Comparison of ENCODE assay signal across 32 mouse cellular contexts in genomic region chr13:35911476-35911875, GRCm38 (mm10). TPM values are rescaled to one million over a fixed set of nuclear protein-coding genes. Genes with fewer than 3 reads are reported as not detected.
"Had no signal": no experiment of that assay in that cellular context is flagged by ENCODE, and none has a peak within 500 bp of the region (broad histone marks: within the 10 kb centered on the region; RNA-seq: fewer than 3 reads in every experiment).

No protein-coding gene starts in this region.

- H3K27me3 ChIP-seq: embryonic facial prominence, embryonic 12.5 days; embryonic facial prominence, embryonic 13.5 days; embryonic facial prominence, embryonic 15.5 days; forebrain, embryonic 12.5 days; forebrain, embryonic 13.5 days; forebrain, embryonic 15.5 days had no signal

- H3K9ac ChIP-seq: embryonic facial prominence, embryonic 12.5 days; embryonic facial prominence, embryonic 13.5 days; embryonic facial prominence, embryonic 15.5 days; forebrain, embryonic 12.5 days; forebrain, embryonic 13.5 days; forebrain, embryonic 15.5 days; forebrain, postnatal 0 days had no signal

- H3K4me1 ChIP-seq: embryonic facial prominence, embryonic 10.5 days; embryonic facial prominence, embryonic 12.5 days; embryonic facial prominence, embryonic 13.5 days; forebrain, embryonic 10.5 days; forebrain, embryonic 13.5 days; forebrain, embryonic 15.5 days had no signal

- ATAC-seq: forebrain, embryonic 13.5 days; forebrain, embryonic 14.5 days; forebrain, embryonic 15.5 days; forebrain, embryonic 16.5 days; forebrain, postnatal 0 days had no signal

- H3K4me2 ChIP-seq: embryonic facial prominence, embryonic 12.5 days; embryonic facial prominence, embryonic 13.5 days; embryonic facial prominence, embryonic 15.5 days; forebrain, embryonic 12.5 days; forebrain, embryonic 13.5 days; forebrain, embryonic 15.5 days had no signal

- H3K27ac ChIP-seq: embryonic facial prominence, embryonic 10.5 days; embryonic facial prominence, embryonic 12.5 days; embryonic facial prominence, embryonic 13.5 days; embryonic facial prominence, embryonic 15.5 days; forebrain, embryonic 10.5 days; forebrain, embryonic 12.5 days; forebrain, embryonic 13.5 days; forebrain, embryonic 15.5 days; gastrocnemius, adult 2 months had no signal

- DNase-seq: cerebellum, adult 2 months; cerebellum, adult 8-10 months; cerebellum, adult 9-10 months; cerebellum, adult 9-11 months; cerebellum, postnatal 10 days; cerebellum, postnatal 14 days; cerebellum, postnatal 25 days; cerebellum, postnatal 36 days; embryo, embryonic 11 days; forebrain, postnatal 0 days; gastrocnemius, adult 2 months; gastrocnemius, postnatal 10 days; gastrocnemius, postnatal 14 days; gastrocnemius, postnatal 25 days; gastrocnemius, postnatal 36 days; heart, adult 11 months; heart, adult 18-20 months had no signal

- H3K36me3 ChIP-seq: embryonic facial prominence, embryonic 10.5 days; embryonic facial prominence, embryonic 12.5 days; embryonic facial prominence, embryonic 13.5 days; embryonic facial prominence, embryonic 15.5 days; forebrain, embryonic 10.5 days; forebrain, embryonic 12.5 days; forebrain, embryonic 15.5 days had no signal

- H3K4me3 ChIP-seq: embryonic facial prominence, embryonic 10.5 days; embryonic facial prominence, embryonic 12.5 days; embryonic facial prominence, embryonic 13.5 days; embryonic facial prominence, embryonic 15.5 days; erythroblast, embryonic 14.5 days; forebrain, embryonic 10.5 days; forebrain, embryonic 12.5 days; forebrain, embryonic 13.5 days; forebrain, embryonic 15.5 days; gastrocnemius, adult 2 months had no signal

- H3K9me3 ChIP-seq: embryonic facial prominence, embryonic 10.5 days; embryonic facial prominence, embryonic 12.5 days; embryonic facial prominence, embryonic 13.5 days; embryonic facial prominence, embryonic 15.5 days; forebrain, embryonic 10.5 days; forebrain, embryonic 12.5 days; forebrain, embryonic 13.5 days; forebrain, embryonic 15.5 days had no signal

RNA-seq across cellular contexts. Expression of gene Ppp1r3g, which starts 47.2 kb away (rescaled TPM):
- total RNA-seq: common myeloid progenitor, adult 5-6 weeks; gastrocnemius, adult 18-20 months; gastrocnemius, adult 2 months; gastrocnemius, postnatal 10 days; gastrocnemius, postnatal 14 days; gastrocnemius, postnatal 25 days; granulocyte monocyte progenitor cell, adult 5-6 weeks had no signal
- polyA plus RNA-seq: erythroblast, embryonic 14.5 days; gonadal fat pad, adult 2 months had no signal
